Mouse (Mus musculus) thymus, adult 2 months (tissue): Measurements from ENCODE around the gene Aplp2. TPM values are rescaled to one million over a fixed set of nuclear protein-coding genes. Genes with fewer than 3 reads are reported as not detected.

Experiments
- DNase-seq: peaks from one replicate; pipeline ENCODE4 v3.0.0; 2021
- H3K27ac ChIP-seq: fragments of 200-500 bp; 2 replicates; pipeline ENCODE4 v1.5.1; 2012; ENCODE audit warnings: low read length, control low read depth; ENCODE audit not compliant: control insufficient read depth, insufficient read depth
- H3K27me3 ChIP-seq: fragments of 200-500 bp; 2 replicates; pipeline ENCODE4 v1.6.1; 2012; ENCODE audit warnings: mild to moderate bottlenecking, low read length, moderate library complexity, mixed read lengths; ENCODE audit not compliant: control insufficient read depth, insufficient read depth
- H3K36me3 ChIP-seq: fragments of 200-500 bp; 2 replicates; pipeline ENCODE4 v1.6.1; 2012; ENCODE audit warnings: mild to moderate bottlenecking, low read length, moderate library complexity; ENCODE audit not compliant: control insufficient read depth, insufficient read depth
- H3K4me1 ChIP-seq: fragments of 200-500 bp; replicated peaks from 2 replicates; pipeline ENCODE4 v1.6.1; 2012; ENCODE audit warnings: low read length; ENCODE audit not compliant: control insufficient read depth, insufficient read depth
- H3K4me3 ChIP-seq: fragments of 200-500 bp; 2 replicates; pipeline ENCODE4 v1.5.1; 2012; ENCODE audit warnings: mild to moderate bottlenecking, low read length, control low read depth, moderate library complexity; ENCODE audit not compliant: control insufficient read depth, insufficient read depth
- CTCF ChIP-seq: fragments of 200-500 bp; IDR thresholded peaks from 2 replicates; pipeline ENCODE4 v1.5.1; 2012; ENCODE audit warnings: mild to moderate bottlenecking, control low read depth, low read length, moderate library complexity, borderline replicate concordance; ENCODE audit not compliant: control insufficient read depth, poor library complexity, insufficient read depth; ENCODE audit errors: extremely low read depth
- POLR2A ChIP-seq: fragments of 200-500 bp; IDR thresholded peaks from 2 replicates; pipeline ENCODE4 v1.6.1; 2012; ENCODE audit warnings: mild to moderate bottlenecking, low read length, control low read depth, moderate library complexity; ENCODE audit not compliant: control insufficient read depth, poor library complexity, insufficient read depth; ENCODE audit errors: extremely low read depth
- WGBS: fragments of 180-500 bp; shearing (Covaris S2); methylation state at CpG from one replicate; pipeline ENCODE4 v1.1.7; 2018; 5-methylcytosine and 5-hydroxymethylcytosine counted together
- polyA plus RNA-seq: library from polyadenylated mRNA; depleted of rRNA; stranded (reverse); fragments of >200 nt; gene quantifications from 2 replicates; pipeline ENCODE4 v1.2.3, GENCODE M21; 2012

The Aplp2 gene
- polyA plus RNA-seq, 1 experiment, result 188 TPM

- peaks cover 9% of the 10 kb centered on the region for H3K4me1 ChIP-seq
- H3K36me3 ChIP-seq, result no peaks in the 10 kb centered on the region
- H3K4me3 ChIP-seq, result no peak overlapping the region
- 11% methylated on average over 10 of the region's 10 CpGs for whole genome bisulfite sequencing
- H3K27me3 ChIP-seq, result no peaks in the 10 kb centered on the region
- TF ChIP-seq POLR2A (no peak), CTCF (no peak)
- no peak overlapping the region for H3K27ac ChIP-seq
- no peak for DNase-seq
These were observed 41.7 kb upstream of the Aplp2 start for GRCm38 (mm10) chr9:31253311-31253734.

- Histone ChIP-seq H3K4me3 (no peak overlapping the region), H3K27me3 (no peaks in the 10 kb centered on the region), H3K27ac (no peak overlapping the region), H3K36me3 (no peaks in the 10 kb centered on the region), H3K4me1 (peaks cover 9% of the 10 kb centered on the region)
- 55% methylated on average over 10 of the region's 10 CpGs for WGBS
- DNase-seq, result peak; percentile 23
- TF ChIP-seq POLR2A, result no peak
- no peak for TF ChIP-seq CTCF
These were observed 40.7 kb upstream of the Aplp2 start for GRCm38 (mm10) chr9:31252182-31252799.

- DNase-seq, result no peak
- 83% methylated on average over 8 of the region's 8 CpGs for WGBS
- Histone ChIP-seq H3K36me3 (no peaks in the 10 kb centered on the region), H3K27me3 (no peaks in the 10 kb centered on the region), H3K4me3 (no peak overlapping the region), H3K4me1 (peaks cover 3% of the 10 kb centered on the region), H3K27ac (no peak overlapping the region)
- no peak for TF ChIP-seq POLR2A
- TF ChIP-seq CTCF, result no peak
These were observed 36.0 kb upstream of the Aplp2 start for GRCm38 (mm10) chr9:31247447-31248220.

GRCm38 (mm10) chr9:31246421-31246820, 34.8 kb upstream of the Aplp2 start:
- Histone ChIP-seq H3K36me3 (no peaks in the 10 kb centered on the region), H3K27ac (no peak overlapping the region), H3K27me3 (no peaks in the 10 kb centered on the region), H3K4me1 (peaks cover 3% of the 10 kb centered on the region; the same call in 1 of the 2 replicates), H3K4me3 (no peak overlapping the region)
- no peak for TF ChIP-seq CTCF
- 96% methylated on average over 6 of the region's 6 CpGs for WGBS
- DNase-seq, result no peak

GRCm38 (mm10) chr9:31245006-31245405, 33.4 kb upstream of the Aplp2 start:
- no peak overlapping the region for H3K27ac ChIP-seq
- H3K4me1 ChIP-seq, result peaks cover 3% of the 10 kb centered on the region; the same call in 1 of the 2 replicates
- TF ChIP-seq CTCF, result no peak
- TF ChIP-seq POLR2A, result no peak
- 96% methylated on average over 6 of the region's 6 CpGs for WGBS
- no peaks in the 10 kb centered on the region for H3K36me3 ChIP-seq
- no peak for DNase-seq
- no peak overlapping the region for H3K4me3 ChIP-seq
- no peaks in the 10 kb centered on the region for H3K27me3 ChIP-seq

- TF ChIP-seq POLR2A, result no peak
- TF ChIP-seq CTCF, result no peak
- Histone ChIP-seq H3K4me1 (peaks cover 3% of the 10 kb centered on the region; the same call in 1 of the 2 replicates), H3K27ac (no peak overlapping the region), H3K27me3 (no peaks in the 10 kb centered on the region), H3K36me3 (no peaks in the 10 kb centered on the region), H3K4me3 (no peak overlapping the region)
- 73% methylated on average over 5 of the region's 5 CpGs for WGBS
- no peak for DNase-seq
These were observed 32.3 kb upstream of the Aplp2 start for GRCm38 (mm10) chr9:31243939-31244333.
